Mouse (Mus musculus): ENCODE data around the gene Cgnl1. TPM values are rescaled to one million over a fixed set of nuclear protein-coding genes. Genes with fewer than 3 reads are reported as not detected.
"Not testable (repeated sequence)": the region's sequence is repeated elsewhere in the genome, so short reads cannot be mapped to it uniquely, and the experiment has no call there.

The Cgnl1 gene
- total and polyA plus RNA-seq, 2 experiments, result 16.3 to 25.0 TPM

DNA sequence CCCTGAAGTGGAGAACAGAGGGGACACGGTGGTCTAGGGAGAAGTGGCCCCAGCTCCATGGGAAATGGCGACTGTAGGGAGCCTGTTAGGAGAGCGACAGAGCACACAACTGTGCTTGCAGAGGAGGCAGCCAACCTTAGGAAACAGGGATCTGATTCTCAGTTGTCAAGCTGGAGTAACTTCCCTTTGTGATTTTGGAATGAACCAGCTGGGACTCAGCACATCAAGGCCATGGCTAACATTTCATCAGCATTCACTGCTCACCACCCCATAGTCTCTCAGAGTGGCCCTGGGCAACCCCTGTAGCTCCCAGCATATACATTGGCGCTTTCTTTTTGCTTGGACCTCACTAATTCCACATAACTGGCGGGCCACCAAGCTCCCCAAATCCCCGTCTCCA, 145.4 kb downstream of the Cgnl1 start:
- peaks cover 17% of the 10 kb centered on the region for H3K36me3 ChIP-seq (ENCODE audit: control insufficient read depth, insufficient read depth, low read length)
- no peaks in the 10 kb centered on the region for H3K27me3 ChIP-seq (ENCODE audit: control insufficient read depth, insufficient read depth, low read length)
- WGBS, result 97% methylated on average over 6 of the region's 6 CpGs
- H3K9ac ChIP-seq (ENCODE audit: low read depth, low read length), result no peak overlapping the region
- H3K79me2 ChIP-seq (ENCODE audit: control insufficient read depth, insufficient read depth, low read length), result no peaks in the 10 kb centered on the region
- H3K4me3 ChIP-seq (ENCODE audit: insufficient read depth, low read depth, low read length), result no peak overlapping the region
- no peak for TF ChIP-seq POLR2A (IDR thresholded peaks at IDR 0.05; ENCODE audit: extremely low read depth, insufficient read depth, low read length)
- no peak for TF ChIP-seq CTCF (IDR thresholded peaks at IDR 0.05; ENCODE audit: low read depth, low read length)
- H3K4me1 ChIP-seq (ENCODE audit: control insufficient read depth, insufficient read depth, low read length), result peaks cover 5% of the 10 kb centered on the region
- DNase-seq (ENCODE audit: extremely low read depth, low read depth, low spot score), result no peak
- H3K27ac ChIP-seq (replicated peaks; ENCODE audit: insufficient read depth, low read depth, low read length), result no peak overlapping the region

- H3K9ac ChIP-seq (ENCODE audit: low read depth, low read length), result no peak overlapping the region
- DNase-seq (ENCODE audit: extremely low read depth, low read depth, low spot score), result peak; percentile 82
- H3K27me3 ChIP-seq (ENCODE audit: control insufficient read depth, insufficient read depth, low read length), result no peaks in the 10 kb centered on the region
- H3K4me1 ChIP-seq (ENCODE audit: control insufficient read depth, insufficient read depth, low read length), result peaks cover 5% of the 10 kb centered on the region
- no peak overlapping the region for H3K4me3 ChIP-seq (ENCODE audit: insufficient read depth, low read depth, low read length)
- 16% methylated on average over 10 of the region's 10 CpGs for WGBS
- peak overlapping the region; percentile 70 for H3K27ac ChIP-seq (replicated peaks; ENCODE audit: insufficient read depth, low read depth, low read length)
- H3K79me2 ChIP-seq (ENCODE audit: control insufficient read depth, insufficient read depth, low read length), result no peaks in the 10 kb centered on the region
- TF ChIP-seq POLR2A (IDR thresholded peaks at IDR 0.05; ENCODE audit: extremely low read depth, insufficient read depth, low read length) (no peak), CTCF (IDR thresholded peaks at IDR 0.05; ENCODE audit: low read depth, low read length) (peak; percentile 85)
- peaks cover 12% of the 10 kb centered on the region; the same call in 1 of the 2 replicates for H3K36me3 ChIP-seq (ENCODE audit: control insufficient read depth, insufficient read depth, low read length)
Measured at GRCm38 (mm10) chr9:71624793-71625495, 146.5 kb downstream of the Cgnl1 start.

DNA sequence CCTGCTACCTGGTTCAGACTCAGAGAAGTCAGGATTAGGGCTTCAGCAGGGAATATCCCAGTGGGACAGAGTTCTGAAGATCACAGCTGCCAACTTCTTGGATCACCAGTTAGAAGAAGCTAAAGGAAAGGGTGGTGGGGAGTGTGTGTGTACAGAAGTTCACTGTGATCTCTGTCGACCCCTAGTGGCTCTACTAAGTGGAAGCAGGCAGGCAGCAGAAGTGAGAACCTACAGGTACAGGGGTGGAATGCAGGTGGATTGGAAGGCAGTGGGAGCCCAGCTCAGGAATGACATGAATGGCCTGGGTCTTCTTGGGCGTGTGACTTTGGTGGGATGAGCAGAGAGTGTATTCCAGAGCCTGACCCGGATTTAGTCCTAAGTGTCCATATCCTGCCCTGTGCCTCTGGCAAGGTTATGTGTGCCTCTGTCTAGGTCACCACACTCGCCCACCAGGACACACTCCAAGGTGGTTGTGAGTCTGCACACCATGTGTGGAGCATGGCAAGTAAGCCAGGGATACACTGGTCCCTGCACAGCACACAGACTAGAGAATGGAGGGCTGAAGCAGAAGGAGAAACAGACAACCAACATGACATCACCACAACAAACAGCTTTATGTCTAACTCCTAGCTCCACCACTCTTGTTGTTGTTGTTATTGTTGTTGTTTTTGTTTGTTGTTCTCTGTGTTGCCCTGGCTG, 147.4 kb downstream of the Cgnl1 start:
- Histone ChIP-seq H3K27ac (replicated peaks; ENCODE audit: insufficient read depth, low read depth, low read length) (no peak overlapping the region), H3K27me3 (ENCODE audit: control insufficient read depth, insufficient read depth, low read length) (no peaks in the 10 kb centered on the region), H3K4me3 (ENCODE audit: insufficient read depth, low read depth, low read length) (no peak overlapping the region), H3K4me1 (ENCODE audit: control insufficient read depth, insufficient read depth, low read length) (peaks cover 5% of the 10 kb centered on the region), H3K9ac (ENCODE audit: low read depth, low read length) (no peak overlapping the region), H3K36me3 (ENCODE audit: control insufficient read depth, insufficient read depth, low read length) (peaks cover 4% of the 10 kb centered on the region; the same call in 1 of the 2 replicates), H3K79me2 (ENCODE audit: control insufficient read depth, insufficient read depth, low read length) (no peaks in the 10 kb centered on the region)
- 54% methylated on average over 4 of the region's 4 CpGs for WGBS
- TF ChIP-seq POLR2A (IDR thresholded peaks at IDR 0.05; ENCODE audit: extremely low read depth, insufficient read depth, low read length), result no peak
- TF ChIP-seq CTCF (IDR thresholded peaks at IDR 0.05; ENCODE audit: low read depth, low read length), result peak; percentile 75
- DNase-seq (ENCODE audit: extremely low read depth, low read depth, low spot score), result peak; percentile 38

DNA sequence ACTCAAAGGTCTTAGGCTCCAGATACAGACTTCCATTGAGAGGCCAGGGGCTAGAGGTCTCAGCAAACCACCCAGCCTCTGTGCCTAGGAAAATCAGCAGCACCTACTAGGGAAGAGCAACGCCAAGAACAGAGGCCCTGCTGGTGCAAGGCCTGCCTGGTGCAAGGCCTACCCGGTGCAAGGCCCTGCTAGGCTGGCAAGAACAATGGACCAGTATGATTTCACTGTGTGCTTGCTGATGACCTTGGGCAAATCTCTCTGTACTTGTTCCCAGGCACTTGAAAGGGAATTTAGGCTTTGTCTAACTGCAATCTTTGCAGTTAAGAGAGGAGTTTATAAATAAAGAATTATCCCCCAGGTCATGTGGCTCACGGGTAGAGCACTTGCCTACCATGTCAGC, 148.8 kb downstream of the Cgnl1 start:
- no peak overlapping the region for H3K9ac ChIP-seq (ENCODE audit: low read depth, low read length)
- no peak for TF ChIP-seq POLR2A (IDR thresholded peaks at IDR 0.05; ENCODE audit: extremely low read depth, insufficient read depth, low read length)
- TF ChIP-seq CTCF (IDR thresholded peaks at IDR 0.05; ENCODE audit: low read depth, low read length), result no peak
- H3K4me3 ChIP-seq (ENCODE audit: insufficient read depth, low read depth, low read length), result no peak overlapping the region
- peaks cover 5% of the 10 kb centered on the region for H3K4me1 ChIP-seq (ENCODE audit: control insufficient read depth, insufficient read depth, low read length)
- H3K27me3 ChIP-seq (ENCODE audit: control insufficient read depth, insufficient read depth, low read length), result no peaks in the 10 kb centered on the region
- H3K27ac ChIP-seq (replicated peaks; ENCODE audit: insufficient read depth, low read depth, low read length), result no peak overlapping the region
- no peak for DNase-seq (ENCODE audit: extremely low read depth, low read depth, low spot score)
- whole genome bisulfite sequencing, result 83% methylated on average over 3 of the region's 3 CpGs
- H3K79me2 ChIP-seq (ENCODE audit: control insufficient read depth, insufficient read depth, low read length), result no peaks in the 10 kb centered on the region
- no peaks in the 10 kb centered on the region for H3K36me3 ChIP-seq (ENCODE audit: control insufficient read depth, insufficient read depth, low read length)

DNA sequence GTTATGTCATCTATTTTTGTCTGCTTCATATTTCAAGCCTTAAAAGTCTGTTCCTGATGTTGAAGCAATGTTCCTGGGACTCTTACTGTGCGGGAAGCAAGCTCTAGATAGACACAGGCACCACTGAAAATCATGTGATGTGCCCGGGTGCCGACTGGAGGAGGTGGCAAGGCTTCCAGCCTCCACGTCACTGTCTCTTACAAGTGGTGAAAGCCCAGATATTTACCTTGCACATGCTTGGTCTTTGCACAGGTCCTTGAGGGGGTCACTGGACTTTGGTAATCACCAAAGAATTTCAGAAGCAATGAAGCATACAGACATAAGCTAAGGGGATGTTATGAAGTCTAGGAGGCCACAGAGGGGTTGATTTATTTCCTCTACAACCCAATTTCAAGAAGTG, 149.4 kb downstream of the Cgnl1 start:
- H3K36me3 ChIP-seq (ENCODE audit: control insufficient read depth, insufficient read depth, low read length), result no peaks in the 10 kb centered on the region
- no peaks in the 10 kb centered on the region for H3K79me2 ChIP-seq (ENCODE audit: control insufficient read depth, insufficient read depth, low read length)
- peaks cover 5% of the 10 kb centered on the region for H3K4me1 ChIP-seq (ENCODE audit: control insufficient read depth, insufficient read depth, low read length)
- no peaks in the 10 kb centered on the region for H3K27me3 ChIP-seq (ENCODE audit: control insufficient read depth, insufficient read depth, low read length)
- H3K27ac ChIP-seq (replicated peaks; ENCODE audit: insufficient read depth, low read depth, low read length), result no peak overlapping the region
- DNase-seq (ENCODE audit: extremely low read depth, low read depth, low spot score), result no peak
- WGBS, result 88% methylated on average over 4 of the region's 4 CpGs
- no peak overlapping the region for H3K9ac ChIP-seq (ENCODE audit: low read depth, low read length)
- no peak for TF ChIP-seq CTCF (IDR thresholded peaks at IDR 0.05; ENCODE audit: low read depth, low read length)
- TF ChIP-seq POLR2A (IDR thresholded peaks at IDR 0.05; ENCODE audit: extremely low read depth, insufficient read depth, low read length), result no peak
- H3K4me3 ChIP-seq (ENCODE audit: insufficient read depth, low read depth, low read length), result no peak overlapping the region

DNA sequence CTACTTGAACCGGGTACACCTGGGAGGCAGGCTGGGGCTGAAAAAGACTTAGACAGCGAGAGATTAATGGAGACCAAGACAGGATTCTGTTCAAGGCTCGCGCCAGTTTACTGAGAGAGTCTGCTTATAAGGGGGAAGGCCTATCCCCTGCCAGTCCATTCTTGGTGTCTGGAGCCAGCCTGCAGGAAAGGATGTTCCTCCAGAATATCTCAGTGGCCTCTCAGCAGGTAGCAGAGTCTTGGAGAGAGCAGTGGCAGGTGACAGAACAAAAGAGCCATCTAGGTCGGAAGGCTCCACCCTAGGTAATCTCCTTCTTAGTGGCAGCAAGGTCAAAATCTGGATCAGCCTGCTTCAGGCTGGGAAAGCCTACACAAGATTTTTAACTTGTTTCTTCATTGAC, 151.3 kb downstream of the Cgnl1 start:
- H3K27me3 ChIP-seq (ENCODE audit: control insufficient read depth, insufficient read depth, low read length); H3K36me3 ChIP-seq (ENCODE audit: control insufficient read depth, insufficient read depth, low read length); H3K9ac ChIP-seq (ENCODE audit: low read depth, low read length); H3K4me1 ChIP-seq (ENCODE audit: control insufficient read depth, insufficient read depth, low read length); H3K79me2 ChIP-seq (ENCODE audit: control insufficient read depth, insufficient read depth, low read length); DNase-seq (ENCODE audit: extremely low read depth, low read depth, low spot score); H3K27ac ChIP-seq (replicated peaks; ENCODE audit: insufficient read depth, low read depth, low read length); H3K4me3 ChIP-seq (ENCODE audit: insufficient read depth, low read depth, low read length): not testable (repeated sequence)
- 90% methylated on average over 5 of the region's 5 CpGs for WGBS
